Mouse (Mus musculus): ENCODE results near the gene Erc2.

Gene Erc2

GRCm38 (mm10) chr14:28171364-28171763 is 549.1 kb downstream of the Erc2 start:
- DNase-seq (ENCODE audit: low read depth, low spot score), result no peak

- DNase-seq (ENCODE audit: low read depth, low spot score), result no peak
Observed at GRCm38 (mm10) chr14:28173736-28174135, 551.5 kb downstream of the Erc2 start.

GRCm38 (mm10) chr14:28181070-28181825 is 559.0 kb downstream of the Erc2 start:
- no peak for DNase-seq (ENCODE audit: low read depth, low spot score)

- DNase-seq (ENCODE audit: low read depth, low spot score), result no peak
Observed at GRCm38 (mm10) chr14:28192711-28193364, 570.6 kb downstream of the Erc2 start.

- no peak for DNase-seq (ENCODE audit: low read depth, low spot score)
Observed at GRCm38 (mm10) chr14:28203874-28204273, 581.6 kb downstream of the Erc2 start.

- DNase-seq (ENCODE audit: low read depth, low spot score), result no peak
Observed at GRCm38 (mm10) chr14:28206303-28206702, 584.1 kb downstream of the Erc2 start.

- DNase-seq (ENCODE audit: low read depth, low spot score), result no peak
Observed at GRCm38 (mm10) chr14:28225550-28225949, 603.3 kb downstream of the Erc2 start.

GRCm38 (mm10) chr14:28230563-28230962 is 608.3 kb downstream of the Erc2 start:
- DNase-seq (ENCODE audit: low read depth, low spot score), result no peak

GRCm38 (mm10) chr14:28231241-28231640 is 609.0 kb downstream of the Erc2 start:
- no peak for DNase-seq (ENCODE audit: low read depth, low spot score)

- DNase-seq (ENCODE audit: low read depth, low spot score), result no peak
Observed at GRCm38 (mm10) chr14:28238336-28239048, 616.3 kb downstream of the Erc2 start.

- no peak for DNase-seq (ENCODE audit: low read depth, low spot score)
Observed at GRCm38 (mm10) chr14:28240111-28240510, 617.9 kb downstream of the Erc2 start.

GRCm38 (mm10) chr14:28242743-28243142 is 620.5 kb downstream of the Erc2 start:
- no peak for DNase-seq (ENCODE audit: low read depth, low spot score)

GRCm38 (mm10) chr14:28243474-28243873 is 621.2 kb downstream of the Erc2 start:
- no peak for DNase-seq (ENCODE audit: low read depth, low spot score)

GRCm38 (mm10) chr14:28262706-28263105 is 640.5 kb downstream of the Erc2 start:
- DNase-seq (ENCODE audit: low read depth, low spot score), result no peak

GRCm38 (mm10) chr14:28267367-28267766 is 645.1 kb downstream of the Erc2 start:
- DNase-seq (ENCODE audit: low read depth, low spot score), result no peak

GRCm38 (mm10) chr14:28271846-28272245 is 649.6 kb downstream of the Erc2 start:
- no peak for DNase-seq (ENCODE audit: low read depth, low spot score)

GRCm38 (mm10) chr14:28273669-28274068 is 651.4 kb downstream of the Erc2 start:
- DNase-seq (ENCODE audit: low read depth, low spot score), result peak; percentile 18

- no peak for DNase-seq (ENCODE audit: low read depth, low spot score)
Observed at GRCm38 (mm10) chr14:28274826-28275225, 652.6 kb downstream of the Erc2 start.

- no peak for DNase-seq (ENCODE audit: low read depth, low spot score)
Observed at GRCm38 (mm10) chr14:28278951-28279350, 656.7 kb downstream of the Erc2 start.

GRCm38 (mm10) chr14:28280376-28280775 is 658.1 kb downstream of the Erc2 start:
- no peak for DNase-seq (ENCODE audit: low read depth, low spot score)

GRCm38 (mm10) chr14:28283319-28284095 is 661.3 kb downstream of the Erc2 start:
- no peak for DNase-seq (ENCODE audit: low read depth, low spot score)

GRCm38 (mm10) chr14:28286511-28286910 is 664.3 kb downstream of the Erc2 start:
- no peak for DNase-seq (ENCODE audit: low read depth, low spot score)
